Mouse (Mus musculus) adrenal gland, postnatal 14 days (tissue): ENCODE measurements around the gene Apoo. TPM values are rescaled to one million over a fixed set of nuclear protein-coding genes. Genes with fewer than 3 reads are reported as not detected.

ENCODE experiments used
- microRNA-seq, 2 experiments: library from miRNA; unstranded; fragments of <30 nt; microRNA quantifications; one replicate each; pipeline ENCODE4 v1.2.0; 2021
- total RNA-seq: library from RNA; stranded (reverse); gene quantifications from 2 replicates; pipeline ENCODE4 v1.2.3, GENCODE M21; 2021

Gene Apoo
- total RNA-seq, 1 experiment from 2014 or later = 123 TPM

Small RNA genes within 50 kb of the gene (microRNA-seq; reads per million reads assigned to microRNA genes)
- gene Gm44477 = 0 reads per million in 2 experiments

Other genes starting within 250 kb of the Apoo start
- gene Zfx, start 243.4 kb upstream of the Apoo start, total RNA-seq = 28.1 and 28.6 TPM in 2 replicates
- gene Eif2s3x, start 154.3 kb upstream of the Apoo start, total RNA-seq = 110 and 127 TPM in 2 replicates
- 15.7 and 15.9 TPM in 2 replicates for gene Klhl15, start 132.5 kb upstream of the Apoo start, total RNA-seq
- gene Fam90a1b, start 340 bp upstream of the Apoo start, total RNA-seq = not detected in 2 replicates
- gene Maged1, start 175.0 kb downstream of the Apoo start, total RNA-seq = 223 and 229 TPM in 2 replicates